Mouse (Mus musculus) large intestine, adult 2 months (tissue): ENCODE measurements around the gene Trub1. TPM values are rescaled to one million over a fixed set of nuclear protein-coding genes. Genes with fewer than 3 reads are reported as not detected.

Experiments
- DNase-seq: peaks from one replicate; pipeline ENCODE4 v3.0.0-alpha.2; 2012; ENCODE audit warnings: low read depth, low spot score
- WGBS: fragments of 180-500 bp; shearing (Covaris S2); methylation state at CpG from one replicate; pipeline ENCODE4 v1.1.7; 2018; 5-methylcytosine and 5-hydroxymethylcytosine counted together
- polyA plus RNA-seq: library from polyadenylated mRNA; depleted of rRNA; stranded (reverse); fragments of >200 nt; gene quantifications from 2 replicates; pipeline ENCODE4 v1.2.3, GENCODE M21; 2012; rRNA removed

Trub1 gene
- polyA plus RNA-seq, 1 experiment: 3.5 TPM

DNA sequence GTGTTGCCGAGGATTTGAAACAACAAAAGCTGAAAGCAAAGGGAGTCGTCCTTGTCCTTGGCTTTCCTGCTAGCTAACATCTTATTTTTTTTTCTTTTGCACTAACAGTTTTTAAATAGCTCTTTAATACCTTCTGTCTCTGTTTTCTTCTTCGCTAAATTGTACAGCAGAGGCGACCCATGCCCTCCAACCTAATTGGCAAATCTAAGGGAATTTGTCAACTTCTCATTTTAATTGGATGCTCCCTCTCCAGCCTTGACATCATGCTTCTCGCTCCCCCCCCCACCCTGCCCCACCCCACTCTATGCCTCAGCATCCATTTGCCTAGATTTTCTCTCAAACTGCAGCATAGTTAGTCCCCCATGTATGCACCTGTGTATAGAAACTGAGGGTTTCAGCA is 83.8 kb downstream of the Trub1 start:
- 78% methylated on average over 5 of the region's 5 CpGs for WGBS
- no peak for DNase-seq

DNA sequence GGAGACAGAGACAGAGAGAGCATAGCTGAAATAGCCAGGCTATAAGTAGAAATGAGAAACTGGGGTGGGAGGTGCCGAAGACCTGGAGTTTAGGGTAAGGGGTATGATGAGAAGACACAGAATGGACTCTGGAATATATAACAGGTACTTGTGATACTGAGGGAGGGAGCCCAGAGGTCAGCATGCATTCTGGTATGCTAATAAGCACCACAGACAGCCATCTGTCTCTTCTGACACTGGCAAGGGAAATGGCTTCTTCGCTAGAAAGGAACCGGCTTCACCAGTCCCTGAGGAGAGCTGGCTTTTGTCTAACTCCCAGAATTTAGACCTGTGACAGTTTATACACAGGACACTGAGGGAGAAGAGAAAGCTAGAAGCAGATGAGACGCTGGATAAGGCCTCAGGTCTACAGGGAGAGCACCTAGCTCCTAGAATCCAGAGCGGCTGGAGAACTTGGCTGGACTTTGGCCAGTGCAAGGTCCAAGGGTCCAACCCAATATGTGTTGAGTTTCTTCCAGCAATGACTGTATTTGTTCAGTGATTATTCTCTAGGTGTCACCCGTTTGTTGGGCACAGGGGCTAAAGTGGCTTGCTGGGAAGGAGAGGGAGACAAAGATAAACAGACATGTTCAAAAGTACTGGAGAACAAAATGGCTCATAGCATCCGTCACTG is 84.9 kb downstream of the Trub1 start:
- 42% methylated on average over 7 of the region's 7 CpGs for WGBS

DNA sequence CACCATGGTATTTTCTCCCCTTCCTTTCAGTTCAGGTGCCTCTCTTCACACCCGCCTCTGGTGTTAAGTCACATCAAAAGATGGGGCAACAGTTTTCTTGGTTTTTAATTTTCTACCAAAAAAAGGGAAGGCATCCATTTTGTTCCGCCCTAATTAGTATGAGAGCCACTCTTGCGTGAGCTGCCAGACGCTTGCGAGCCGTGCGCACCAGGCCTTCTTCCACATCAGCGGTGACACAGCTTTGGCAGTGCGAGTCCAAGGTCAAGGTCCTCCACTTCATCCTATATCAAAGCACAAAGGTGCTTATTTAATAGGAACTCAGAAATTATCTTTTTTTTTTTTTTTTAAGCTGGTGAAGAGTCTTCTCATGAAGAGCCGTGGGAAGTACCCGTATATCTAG is 87.4 kb downstream of the Trub1 start:
- DNase-seq: no peak

More for the DNA sequence above, 84.9 kb downstream of the Trub1 start:
- DNase-seq: peak; percentile 72

More for the DNA sequence above, 87.4 kb downstream of the Trub1 start:
- 96% methylated on average over 11 of the region's 11 CpGs for WGBS

Other genes starting within 250 kb of the Trub1 start
- 14.1 and 33.5 TPM in 2 replicates for gene Ablim1, start 138.0 kb upstream of the Trub1 start, polyA plus RNA-seq
- gene Fam160b1, start 92.2 kb upstream of the Trub1 start, polyA plus RNA-seq: 6.2 and 11.5 TPM in 2 replicates
- gene Atrnl1, start 158.1 kb downstream of the Trub1 start, polyA plus RNA-seq: 6.8 and 11.8 TPM in 2 replicates